Mouse (Mus musculus): ENCODE measurements around the gene Tex38.

DNA sequence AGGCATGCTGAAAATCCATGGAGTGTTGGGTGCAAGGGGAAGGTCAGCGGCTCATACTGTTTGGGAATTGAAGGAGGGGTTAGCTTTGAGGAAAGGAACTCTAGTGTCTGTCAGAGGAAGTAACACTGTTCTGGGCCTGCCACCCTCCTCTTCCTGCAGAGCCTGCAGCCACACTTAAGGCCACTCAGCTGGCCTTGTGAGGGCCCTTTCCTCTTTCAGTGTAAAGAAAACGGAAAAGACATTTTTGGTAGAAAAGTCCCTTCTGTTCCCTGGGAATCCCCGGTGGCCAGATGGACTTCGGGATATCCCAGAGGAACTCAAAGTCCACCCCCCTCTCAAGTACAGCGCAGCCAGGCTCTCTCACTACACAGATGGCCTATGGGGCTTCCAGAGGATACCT lies 49.7 kb upstream of the Tex38 start:
- TF ChIP-seq POLR2A (IDR thresholded peaks at IDR 0.05; ENCODE audit: borderline replicate concordance, control insufficient read depth, low read depth, low read length) (no peak), CTCF (IDR thresholded peaks at IDR 0.05; ENCODE audit: control insufficient read depth, insufficient read depth, low read length) (no peak)
